Mouse (Mus musculus): Measurements from ENCODE around the gene Prrc2b.

DNA sequence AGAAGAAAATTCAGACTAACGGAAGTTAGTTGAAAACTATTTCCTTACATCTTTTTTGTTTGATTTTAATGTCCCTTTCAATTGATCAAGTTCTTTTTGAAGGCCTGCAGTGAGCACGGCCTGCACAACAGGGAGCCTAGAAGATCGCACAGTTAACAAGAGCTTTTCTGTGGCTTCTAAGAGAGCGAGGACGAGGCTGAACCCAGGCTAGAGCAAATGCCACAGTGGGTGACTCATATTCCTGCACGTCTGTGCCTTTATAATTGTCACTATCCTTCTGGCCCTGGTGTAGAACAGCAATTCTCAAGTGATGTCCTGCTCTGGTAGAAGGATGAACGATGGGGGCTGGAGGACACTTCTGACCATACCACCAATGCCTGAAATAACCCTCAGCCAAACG lies 66.8 kb downstream of the Prrc2b start:
- TF ChIP-seq CTCF (IDR thresholded peaks at IDR 0.05; ENCODE audit: low read depth) = no peak
- no peak for TF ChIP-seq EP300 (IDR thresholded peaks at IDR 0.05; ENCODE audit: low read depth)
